Mouse (Mus musculus): Measurements from ENCODE around the gene Rc3h1. TPM values are rescaled to one million over a fixed set of nuclear protein-coding genes. Genes with fewer than 3 reads are reported as not detected.
"Not testable (repeated sequence)": the region's sequence is repeated elsewhere in the genome, so short reads cannot be mapped to it uniquely, and the experiment has no call there.

Gene Rc3h1
- polyA plus RNA-seq, 1 experiment: 11.2 TPM

DNA sequence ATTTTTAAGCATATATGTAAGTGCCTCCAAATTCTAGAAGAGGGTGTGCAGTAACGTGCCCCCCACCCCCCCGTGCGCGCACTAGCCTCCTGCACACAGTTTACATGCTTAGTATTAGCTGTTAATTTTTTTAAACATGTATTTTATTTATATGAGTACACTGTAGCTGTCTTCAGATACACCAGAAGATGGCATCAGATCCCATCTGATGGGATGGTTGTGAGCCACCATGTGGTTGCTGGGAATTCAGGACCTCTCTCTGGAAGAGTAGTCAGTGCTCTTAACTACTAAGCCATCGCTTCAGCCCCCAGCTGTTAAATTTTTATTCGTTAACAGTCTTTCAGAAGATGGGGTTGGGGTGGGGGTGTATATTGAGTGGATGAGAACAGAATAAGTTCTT is 29.3 kb downstream of the Rc3h1 start:
- peak in 1 of 2 experiments; percentile 26 for DNase-seq (ENCODE audit: extremely low spot score in 1 of 2, low spot score in 1 of 2)

DNA sequence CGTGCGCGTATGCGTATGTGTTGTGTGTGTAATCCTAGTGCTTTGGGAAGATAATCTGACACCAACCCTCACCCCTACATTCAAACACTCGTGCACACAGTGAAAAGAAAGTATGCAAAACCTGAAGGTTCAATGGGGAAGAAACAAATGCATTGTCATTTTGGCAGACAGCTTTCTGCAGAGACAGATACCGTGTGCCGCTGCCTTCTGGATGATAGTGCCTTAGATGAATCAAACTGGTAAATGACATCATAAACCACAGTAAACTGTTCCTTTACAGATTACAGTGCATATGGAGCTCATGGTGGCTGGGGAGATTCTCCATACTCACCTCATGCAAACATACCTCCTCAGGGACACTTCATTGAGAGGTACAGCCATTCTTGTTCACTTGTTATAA is 57.0 kb downstream of the Rc3h1 start:
- DNase-seq (ENCODE audit: extremely low spot score in 1 of 2, low spot score in 1 of 2): no peak

DNA sequence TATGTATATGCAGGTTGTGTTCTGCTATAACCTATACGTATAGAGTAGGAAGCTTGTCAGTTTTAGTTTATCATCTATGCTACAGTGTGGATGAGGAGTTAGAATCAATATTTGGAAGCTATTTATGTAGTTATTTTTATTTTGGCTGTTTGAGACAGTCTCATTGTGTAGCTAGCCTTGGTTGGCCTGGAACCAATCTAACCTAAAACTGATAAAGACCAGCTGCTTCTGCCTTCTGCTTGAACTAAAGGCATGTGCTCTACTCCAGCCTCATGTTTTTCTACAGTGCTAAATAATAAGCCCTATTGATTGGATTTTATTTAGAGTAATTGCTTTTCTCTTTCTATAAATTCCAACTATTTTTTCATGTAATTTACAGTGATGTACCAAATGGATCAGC is 61.0 kb downstream of the Rc3h1 start:
- DNase-seq (ENCODE audit: extremely low spot score in 1 of 2, low spot score in 1 of 2): no peak

DNA sequence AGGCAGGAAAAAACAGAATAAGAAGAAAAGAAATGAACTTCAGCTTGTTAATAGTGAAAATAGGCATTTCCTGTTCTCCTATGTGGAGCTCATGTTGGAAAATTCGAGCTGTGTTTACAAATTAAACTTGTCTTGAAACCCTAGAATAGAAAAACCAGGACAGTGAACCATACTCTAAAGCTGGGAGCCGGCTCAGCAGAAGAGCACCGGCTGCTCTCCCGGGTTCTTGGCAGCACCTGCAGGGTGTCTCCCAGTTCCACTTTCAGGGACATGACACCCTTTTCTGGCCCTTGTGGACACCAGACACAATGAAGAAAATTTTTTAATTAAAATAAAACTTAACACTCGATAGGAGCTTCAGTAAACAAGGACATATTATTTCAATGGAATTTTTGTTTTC is 62.4 kb downstream of the Rc3h1 start:
- no peak for DNase-seq (ENCODE audit: extremely low spot score in 1 of 2, low spot score in 1 of 2)

DNA sequence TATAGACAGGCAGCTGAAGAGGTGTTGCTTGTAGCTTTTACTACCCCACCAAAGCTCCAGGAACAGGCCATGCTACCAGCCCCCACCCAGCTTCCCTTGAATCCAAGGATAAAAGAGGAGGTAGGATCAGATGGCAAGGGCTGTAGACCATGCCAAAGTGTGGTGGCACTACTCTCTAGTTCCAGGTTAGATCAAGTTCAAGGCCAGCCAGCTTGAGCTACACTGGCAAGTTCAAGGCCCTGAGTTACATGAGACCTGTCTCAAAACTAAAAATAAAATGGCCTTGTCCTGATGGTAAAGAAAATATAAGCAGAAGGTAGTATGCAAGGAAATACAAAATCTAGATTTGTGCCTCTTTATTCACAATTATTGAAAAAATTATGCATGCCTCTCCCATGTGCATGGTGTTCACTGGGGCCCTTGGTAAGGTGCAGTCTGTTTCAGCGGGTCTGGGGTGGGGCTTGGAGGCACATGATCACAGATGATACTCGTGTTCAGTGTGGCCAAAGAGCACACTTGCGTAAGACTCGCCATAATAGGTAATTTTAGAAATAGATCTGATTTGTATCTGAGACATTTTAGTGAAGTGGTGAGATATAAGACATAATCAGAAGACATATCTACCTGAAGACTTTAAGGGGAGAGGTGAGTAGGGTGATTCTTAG is 72.0 kb downstream of the Rc3h1 start, which contains the start of gene Serpinc1:
Gene Serpinc1 (plus strand): TSS at position 515 of the 665 bp plus-strand sequence.
- DNase-seq (ENCODE audit: extremely low spot score in 1 of 2, low spot score in 1 of 2): no peak

DNA sequence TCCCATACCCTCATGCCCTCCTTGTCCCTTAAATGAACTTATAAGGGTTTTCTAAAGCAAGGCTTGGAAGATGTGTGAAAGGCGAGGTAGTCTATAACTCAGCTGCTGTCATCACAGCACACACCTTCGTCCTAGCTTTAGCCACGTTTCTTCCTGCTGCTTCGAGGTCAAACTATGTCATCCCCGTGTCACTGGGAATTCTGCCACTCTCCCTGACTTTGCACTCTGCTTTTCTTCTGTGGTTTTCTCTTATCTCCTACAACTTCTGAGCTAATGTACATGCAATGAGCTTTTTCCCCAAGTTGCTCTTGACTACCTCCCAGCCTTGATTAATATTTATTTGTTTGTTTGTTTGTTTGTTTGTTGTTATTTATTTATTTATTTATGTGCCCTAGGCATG is 73.8 kb downstream of the Rc3h1 start:
- no peak for DNase-seq (ENCODE audit: extremely low spot score in 1 of 2, low spot score in 1 of 2)

DNA sequence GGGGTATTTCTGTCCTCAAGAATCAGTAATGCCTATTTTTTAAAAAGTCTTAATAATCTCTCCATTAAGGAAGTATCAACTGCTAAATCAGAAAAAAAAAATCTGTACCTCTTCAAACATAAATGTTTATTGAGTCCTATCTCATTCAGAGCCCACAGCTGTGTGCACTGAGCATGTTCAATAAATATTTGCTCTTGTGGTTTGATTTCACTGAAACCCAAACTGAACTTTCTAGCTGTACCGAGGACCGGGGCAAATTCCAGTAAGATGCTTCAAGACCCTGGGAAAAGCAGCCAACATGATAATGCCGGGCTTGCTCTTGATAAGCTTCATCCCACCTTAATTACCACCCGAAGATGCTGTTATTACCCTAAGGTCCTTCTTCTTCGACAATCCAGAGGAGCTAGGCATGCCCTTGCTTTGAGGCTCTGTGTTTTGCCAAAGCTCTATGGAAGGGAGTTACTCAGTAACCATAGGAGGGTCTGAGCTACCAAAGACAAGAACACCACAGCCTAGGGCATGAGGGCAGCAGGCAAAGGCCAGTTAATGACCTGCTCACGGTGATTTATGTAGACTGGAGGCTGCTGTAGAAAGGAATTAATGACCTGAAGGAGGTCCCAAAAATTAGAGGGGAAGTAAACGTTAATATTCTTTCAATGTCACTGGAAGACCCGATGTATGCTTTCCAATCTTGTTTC is 74.5 kb downstream of the Rc3h1 start:
- no peak for DNase-seq (ENCODE audit: extremely low spot score in 1 of 2, low spot score in 1 of 2)

DNA sequence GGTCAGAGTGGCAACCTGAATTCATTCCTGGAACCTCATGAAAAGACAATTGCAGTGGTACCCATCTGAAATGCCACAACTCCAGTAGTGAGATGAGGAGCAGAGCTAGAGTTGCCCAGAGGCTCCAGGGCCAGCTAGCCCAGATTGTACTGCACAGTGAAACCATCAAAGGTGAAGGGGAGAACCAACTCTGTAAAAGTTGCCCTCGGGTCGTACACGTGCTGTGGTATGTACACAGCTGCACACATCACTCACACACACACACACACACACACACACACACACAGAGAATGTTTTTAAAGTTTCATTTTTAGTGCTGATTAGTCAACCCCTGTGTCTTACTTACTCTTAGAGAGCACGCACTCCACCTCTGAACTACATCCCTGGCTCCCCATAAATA is 75.1 kb downstream of the Rc3h1 start:
- no peak for DNase-seq (ENCODE audit: extremely low spot score in 1 of 2, low spot score in 1 of 2)

DNA sequence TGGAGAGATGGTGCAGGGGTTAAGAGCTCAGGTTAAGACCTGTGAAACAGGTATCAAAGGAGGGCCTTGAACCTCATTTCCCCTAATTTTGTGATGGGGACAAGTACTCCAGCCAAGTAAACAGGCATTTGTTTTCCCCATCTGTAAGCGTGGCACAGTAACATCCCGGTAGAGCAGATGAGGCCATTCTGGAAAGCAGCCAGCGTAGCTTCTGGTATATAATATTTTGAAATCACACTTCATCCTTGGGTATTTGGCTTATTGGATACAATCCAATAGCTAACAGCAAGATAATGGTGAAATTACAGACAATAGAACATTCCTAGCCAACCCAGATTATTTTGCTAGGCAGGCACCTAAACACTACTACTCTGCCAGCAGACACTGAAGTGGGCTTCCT is 76.7 kb downstream of the Rc3h1 start:
- no peak for DNase-seq (ENCODE audit: extremely low spot score in 1 of 2, low spot score in 1 of 2)

DNA sequence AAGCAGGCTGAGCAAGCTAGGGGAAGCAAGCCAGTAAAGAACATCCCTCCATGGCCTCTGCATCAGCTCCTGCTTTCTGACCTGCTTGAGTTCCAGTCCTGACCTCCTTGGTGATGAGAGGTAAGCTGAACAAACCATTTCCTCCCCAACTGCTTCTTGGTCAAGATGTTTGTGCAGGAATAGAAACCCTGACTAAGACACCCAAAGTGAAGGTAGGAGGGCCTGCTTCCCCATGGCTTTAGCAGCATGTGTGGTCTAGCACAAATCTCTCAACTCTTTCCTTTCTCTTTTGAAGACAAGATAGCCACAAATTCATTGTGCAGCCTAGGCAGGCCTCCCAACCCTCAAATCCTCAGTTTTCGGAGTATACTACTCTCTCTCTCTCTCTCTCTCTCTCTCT is 78.5 kb downstream of the Rc3h1 start:
- DNase-seq (ENCODE audit: extremely low spot score in 1 of 2, low spot score in 1 of 2): not testable (repeated sequence)

DNA sequence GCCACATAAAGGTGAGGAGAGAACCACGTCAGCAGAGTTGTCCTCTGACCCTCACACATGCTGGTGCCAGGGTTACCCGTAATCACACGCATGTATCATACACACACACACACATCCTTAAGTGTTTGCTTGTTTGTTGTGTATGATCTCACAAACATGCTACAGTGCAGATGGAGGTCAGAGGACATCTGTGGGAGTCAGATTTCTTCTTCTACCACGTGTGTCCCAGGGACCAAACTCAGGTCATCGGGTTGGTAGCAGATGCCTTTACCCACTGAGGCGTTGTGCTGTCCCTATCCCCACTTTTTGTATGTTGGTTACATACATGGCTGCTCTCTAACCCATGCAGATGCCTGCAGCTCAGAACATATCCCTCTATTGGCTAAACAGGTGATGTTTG is 79.3 kb downstream of the Rc3h1 start:
- no peak for DNase-seq (ENCODE audit: extremely low spot score in 1 of 2, low spot score in 1 of 2)

DNA sequence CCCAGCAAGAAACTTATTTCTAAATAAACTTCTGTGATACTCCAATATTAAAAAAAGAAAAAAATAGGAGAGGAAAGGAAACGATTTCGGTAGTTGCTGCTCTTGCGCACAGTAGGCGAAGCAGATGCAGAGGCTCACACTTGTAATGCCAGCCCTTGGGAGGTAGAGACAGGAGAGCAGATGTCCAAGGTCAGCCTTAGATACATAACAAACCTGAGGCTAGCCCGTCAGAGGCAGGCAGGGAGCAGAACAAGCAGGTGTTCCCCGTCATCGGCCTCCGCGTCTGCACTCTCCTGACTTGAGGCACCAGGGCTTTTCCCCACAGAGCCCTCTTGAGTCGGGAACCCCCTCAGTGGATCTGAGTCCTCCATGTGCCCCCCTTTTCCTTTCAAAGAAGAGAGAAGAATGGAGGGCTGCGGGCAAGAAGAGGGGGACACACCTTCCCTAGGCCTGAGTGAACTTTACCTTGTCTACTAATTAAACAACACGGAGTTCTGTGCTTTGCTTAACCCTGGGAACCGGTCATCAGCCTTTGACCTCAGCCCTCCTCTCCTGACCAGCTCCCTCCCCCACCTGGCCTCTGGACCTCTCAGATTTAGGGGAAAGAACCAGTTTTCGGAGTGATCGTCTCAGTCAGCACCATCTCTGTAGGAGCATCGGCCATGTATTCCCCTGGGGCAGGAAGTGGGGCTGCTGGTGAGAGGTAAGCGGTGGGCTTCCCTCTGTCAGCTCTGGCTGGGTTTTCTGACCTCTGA is 80.8 kb downstream of the Rc3h1 start:
- DNase-seq (ENCODE audit: extremely low spot score in 1 of 2, low spot score in 1 of 2): no peak

DNA sequence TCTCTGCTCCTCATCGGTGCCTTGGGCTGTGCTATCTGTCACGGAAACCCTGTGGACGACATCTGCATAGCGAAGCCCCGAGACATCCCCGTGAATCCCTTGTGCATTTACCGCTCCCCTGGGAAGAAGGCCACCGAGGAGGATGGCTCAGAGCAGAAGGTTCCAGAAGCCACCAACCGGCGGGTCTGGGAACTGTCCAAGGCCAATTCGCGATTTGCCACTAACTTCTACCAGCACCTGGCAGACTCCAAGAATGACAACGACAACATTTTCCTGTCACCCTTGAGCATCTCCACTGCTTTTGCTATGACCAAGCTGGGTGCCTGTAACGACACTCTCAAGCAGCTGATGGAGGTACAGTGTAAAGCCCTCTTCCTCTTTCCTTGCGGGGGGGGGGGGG is 83.2 kb downstream of the Rc3h1 start:
- DNase-seq (ENCODE audit: extremely low spot score in 1 of 2, low spot score in 1 of 2): no peak

DNA sequence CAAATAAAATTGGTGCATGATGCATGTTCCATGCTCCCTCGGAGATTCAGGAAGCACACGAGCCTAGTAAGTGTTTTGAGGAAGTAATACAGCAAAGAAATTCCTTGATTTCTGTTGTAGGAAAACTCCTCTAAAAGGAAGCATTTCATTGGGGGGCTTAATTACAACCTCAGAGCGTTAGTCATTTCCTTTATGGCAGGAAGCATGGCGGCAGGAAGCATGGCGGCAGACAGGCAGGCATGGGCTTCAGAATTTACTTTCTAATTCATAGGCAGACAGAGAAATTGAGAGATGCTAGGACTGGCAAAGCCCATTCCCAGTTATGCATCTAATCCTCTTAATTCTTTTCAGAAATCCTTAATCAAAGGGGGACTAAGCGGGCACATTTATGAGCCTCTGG is 87.6 kb downstream of the Rc3h1 start:
- DNase-seq (ENCODE audit: extremely low spot score in 1 of 2, low spot score in 1 of 2): no peak

DNA sequence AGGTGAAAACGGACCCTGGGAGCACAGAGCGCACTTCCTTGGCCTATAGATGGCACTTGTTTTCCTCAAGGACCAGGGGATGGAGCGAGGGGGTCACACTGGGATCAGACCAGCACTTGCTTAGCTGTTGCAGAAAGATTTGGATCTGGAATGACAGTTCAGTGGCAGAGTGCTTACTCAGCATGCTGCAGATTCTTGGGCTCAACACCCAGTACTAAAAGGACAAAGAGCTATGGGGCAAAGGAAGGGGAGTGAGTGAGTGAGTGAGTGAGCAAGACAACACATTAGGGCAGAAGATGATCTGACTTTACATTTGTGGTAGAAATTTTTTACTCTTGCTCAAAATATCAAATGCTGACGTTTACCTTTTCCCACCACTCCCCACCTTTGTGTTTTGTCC is 98.7 kb downstream of the Rc3h1 start:
- no peak for DNase-seq (ENCODE audit: extremely low spot score in 1 of 2, low spot score in 1 of 2)

DNA sequence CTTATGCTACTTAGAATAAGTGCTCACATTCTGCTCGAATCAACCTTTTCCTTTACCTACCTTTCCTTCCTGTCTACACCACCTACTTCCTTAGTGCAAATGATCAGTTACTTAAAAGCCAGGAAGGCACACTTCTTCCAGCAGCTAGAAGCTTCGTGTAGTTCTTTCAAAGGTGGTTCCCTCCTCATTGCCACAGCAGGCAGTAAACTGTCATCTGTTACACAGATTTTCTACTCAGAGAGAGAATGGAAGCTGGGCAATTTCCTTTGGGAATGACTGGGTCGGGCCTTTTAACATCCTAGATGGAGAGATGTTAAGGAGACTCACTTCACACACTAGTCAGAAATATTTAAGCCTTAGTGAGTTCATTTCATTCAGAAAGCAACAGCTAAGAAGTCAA is 99.3 kb downstream of the Rc3h1 start:
- no peak for DNase-seq (ENCODE audit: extremely low spot score in 1 of 2, low spot score in 1 of 2)

DNA sequence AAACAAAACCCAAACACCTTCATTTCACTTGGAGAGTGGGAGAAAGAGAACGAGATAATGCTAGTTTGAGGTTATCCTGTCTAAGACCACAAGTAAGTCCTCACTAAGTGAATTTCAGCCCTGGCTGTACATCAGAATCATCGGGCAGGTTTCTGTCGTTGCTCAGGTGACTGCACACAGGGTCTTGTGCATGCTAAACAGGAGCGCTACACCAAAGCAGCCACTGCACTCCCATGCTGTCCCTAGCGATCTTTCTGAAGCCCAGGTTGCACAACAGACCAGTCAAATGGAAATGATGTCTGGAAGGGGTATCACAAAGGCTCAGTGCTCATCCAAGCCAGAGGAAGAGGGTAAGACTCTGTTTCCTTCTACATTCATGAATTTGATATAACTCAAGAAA is 100.3 kb downstream of the Rc3h1 start:
- no peak for DNase-seq (ENCODE audit: extremely low spot score in 1 of 2, low spot score in 1 of 2)

DNA sequence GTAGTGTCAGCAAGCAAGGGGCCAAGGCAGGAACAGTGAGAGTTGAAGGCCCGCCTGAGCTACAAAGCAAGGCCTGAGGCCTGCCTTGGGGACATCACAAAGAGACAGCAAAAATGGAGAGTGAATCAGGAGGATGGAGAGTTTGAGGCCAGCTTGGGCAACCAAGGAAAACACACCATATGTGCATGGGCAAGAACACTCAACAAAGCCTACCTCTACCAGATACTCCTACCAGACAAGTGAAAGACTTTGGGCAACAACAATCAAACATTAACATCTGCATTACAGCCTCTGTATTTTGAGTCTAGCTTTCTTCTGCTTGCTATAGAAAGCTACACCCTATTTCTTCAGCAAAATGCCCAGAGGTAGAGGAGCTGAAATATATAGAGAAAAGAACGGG is 101.8 kb downstream of the Rc3h1 start:
- DNase-seq (ENCODE audit: extremely low spot score in 1 of 2, low spot score in 1 of 2): no peak

DNA sequence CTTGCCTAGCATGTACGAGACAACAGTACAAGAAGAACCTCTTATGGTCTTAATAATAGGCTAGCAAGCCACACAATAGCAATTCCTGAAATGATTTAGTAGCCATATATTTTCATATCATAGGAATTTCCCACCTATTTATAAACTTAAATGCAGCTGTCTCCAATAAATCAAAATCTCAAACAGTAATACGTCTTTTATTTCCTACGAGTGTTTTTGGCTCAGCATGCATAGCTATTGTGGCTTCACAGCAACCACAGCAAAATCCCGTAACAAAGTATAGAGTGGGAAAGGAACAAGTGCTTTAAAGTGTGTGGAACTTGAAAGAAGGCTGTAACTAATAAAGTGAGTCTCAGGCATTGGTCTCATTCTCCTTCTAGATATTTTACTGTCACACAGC is 104.2 kb downstream of the Rc3h1 start:
- no peak for DNase-seq (ENCODE audit: extremely low spot score in 1 of 2, low spot score in 1 of 2)

DNA sequence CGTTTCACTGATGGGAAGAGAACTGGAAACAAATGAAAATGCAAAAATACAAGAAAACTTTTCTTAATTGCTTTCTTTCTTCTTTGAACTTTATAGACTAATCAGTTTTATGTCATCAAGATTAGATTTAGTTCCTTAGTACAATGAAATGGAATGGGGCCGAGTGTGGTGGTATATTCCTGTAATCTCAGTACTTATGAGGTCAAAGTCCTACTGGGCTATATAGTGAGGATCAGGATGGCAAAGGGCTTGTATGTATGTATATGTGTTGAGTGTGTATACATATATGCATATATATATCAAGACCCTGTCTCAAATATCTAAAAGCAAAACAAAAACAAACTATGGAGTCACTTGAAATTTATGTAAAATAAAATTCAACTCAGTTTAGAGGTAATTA is 110.2 kb downstream of the Rc3h1 start:
- DNase-seq (ENCODE audit: extremely low spot score in 1 of 2, low spot score in 1 of 2): no peak

DNA sequence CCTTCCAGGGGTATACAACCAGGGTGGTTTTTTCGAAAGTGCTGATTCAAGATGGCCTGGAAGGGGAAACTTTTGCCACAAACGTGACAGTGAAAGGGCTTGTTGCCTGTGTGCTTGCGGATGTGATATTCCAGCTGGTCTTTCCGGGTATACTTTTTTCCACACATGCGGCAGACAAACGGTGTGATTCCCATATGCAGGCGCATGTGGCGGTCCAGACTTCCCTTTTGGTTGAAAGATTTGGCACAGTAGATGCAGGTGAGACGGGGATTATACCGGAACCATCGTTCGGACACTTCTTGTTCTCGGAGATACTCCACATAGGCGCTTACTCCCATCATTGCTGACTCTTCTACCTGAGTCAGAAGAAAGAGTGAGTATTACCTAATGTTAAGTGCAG is 113.8 kb downstream of the Rc3h1 start:
- DNase-seq (ENCODE audit: extremely low spot score in 1 of 2, low spot score in 1 of 2): no peak
